Mouse (Mus musculus) hindbrain, embryonic 12.5 days (tissue): ENCODE measurements around the gene Arhgap27. TPM values are rescaled to one million over a fixed set of nuclear protein-coding genes. Genes with fewer than 3 reads are reported as not detected.

ENCODE experiments used
- ATAC-seq: fragments of 200-750 bp; cut with Nextera tagmentation; 2 replicates; pipeline ENCODE4 v1.8.0; 2017; ENCODE audit warnings: moderate TSS enrichment; ENCODE audit not compliant: low FRiP score
- H3K27ac ChIP-seq: fragments of 300-500 bp; sonication (generic); 2 replicates; pipeline ENCODE4 v1.5.1; 2016; ENCODE audit warnings: mild to moderate bottlenecking
- H3K27me3 ChIP-seq: fragments of 300-500 bp; sonication (generic); 2 replicates; pipeline ENCODE4 v1.6.1; 2016; ENCODE audit warnings: mild to moderate bottlenecking
- H3K36me3 ChIP-seq: fragments of 300-500 bp; sonication (generic); 2 replicates; pipeline ENCODE4 v1.6.1; 2016; ENCODE audit warnings: mild to moderate bottlenecking
- H3K4me1 ChIP-seq: fragments of 300-500 bp; sonication (generic); 2 replicates; pipeline ENCODE4 v1.6.1; 2016
- H3K4me2 ChIP-seq: fragments of 300-500 bp; sonication (generic); replicated peaks from 2 replicates; pipeline ENCODE4 v1.6.1; 2016; ENCODE audit warnings: mild to moderate bottlenecking
- H3K4me3 ChIP-seq: fragments of 300-500 bp; sonication (generic); 2 replicates; pipeline ENCODE4 v1.5.1; 2016; ENCODE audit warnings: mild to moderate bottlenecking
- H3K9ac ChIP-seq: fragments of 300-500 bp; sonication (generic); 2 replicates; pipeline ENCODE4 v1.6.1; 2016; ENCODE audit warnings: mild to moderate bottlenecking, moderate library complexity
- H3K9me3 ChIP-seq: fragments of 300-500 bp; sonication (generic); replicated peaks from 2 replicates; pipeline ENCODE4 v1.6.1; 2016; ENCODE audit warnings: mild to moderate bottlenecking
- WGBS: fragments of 180-500 bp; shearing (Covaris S2); methylation state at CpG from one replicate; pipeline ENCODE4 v1.1.7; 2016; 5-methylcytosine and 5-hydroxymethylcytosine counted together
- polyA plus RNA-seq: library from polyadenylated mRNA; unstranded; fragments of >200 nt; fragmentation: Nextera tagmentation; extraction: Ambion mirVana; gene quantifications from 2 replicates; pipeline ENCODE4 v1.2.1, GENCODE M21; 2016

Arhgap27 gene
- polyA plus RNA-seq, 1 experiment from 2014 or later: 5.9 TPM

GRCm38 (mm10) chr11:103361396-103362053 is 2.0 kb downstream of the Arhgap27 start:
- no peak for ATAC-seq
- H3K9ac ChIP-seq: no peak overlapping the region
- H3K4me3 ChIP-seq: peak overlapping the region; percentile 5; the same call in 1 of the 2 replicates
- WGBS: 2% methylated on average over 25 of the region's 25 CpGs
- H3K9me3 ChIP-seq: no peaks in the 10 kb centered on the region
- peak overlapping the region; percentile 60; the same call in 1 of the 2 replicates for H3K4me2 ChIP-seq
- H3K27me3 ChIP-seq: peaks cover 95% of the 10 kb centered on the region
- peaks cover 36% of the 10 kb centered on the region for H3K4me1 ChIP-seq
- H3K27ac ChIP-seq: no peak overlapping the region
- H3K36me3 ChIP-seq: peaks cover 10% of the 10 kb centered on the region

GRCm38 (mm10) chr11:103360661-103361081 is 2.8 kb downstream of the Arhgap27 start:
- Histone ChIP-seq H3K27ac (no peak overlapping the region), H3K27me3 (peaks cover 96% of the 10 kb centered on the region), H3K9me3 (no peaks in the 10 kb centered on the region), H3K4me1 (peaks cover 42% of the 10 kb centered on the region), H3K4me2 (peak overlapping the region; percentile 78), H3K4me3 (peak overlapping the region; percentile 47), H3K9ac (peak overlapping the region; percentile 63), H3K36me3 (0 out of 2 replicates have a peak, but pooled peaks cover 1% of the 10 kb centered on the region)
- WGBS: 4% methylated on average over 47 of the region's 48 CpGs
- 0 out of 2 replicates have a peak, but pooled peaks have one; percentile 6 for ATAC-seq

GRCm38 (mm10) chr11:103359841-103360641 is 3.5 kb downstream of the Arhgap27 start:
- H3K9me3 ChIP-seq: no peaks in the 10 kb centered on the region

GRCm38 (mm10) chr11:103359122-103359521 is 4.4 kb downstream of the Arhgap27 start:
- peaks cover 47% of the 10 kb centered on the region for H3K4me1 ChIP-seq
- no peak overlapping the region for H3K27ac ChIP-seq
- H3K9ac ChIP-seq: no peak overlapping the region
- ATAC-seq: peak; percentile 48
- under 1% methylated on average over 22 of the region's 22 CpGs for WGBS
- H3K4me3 ChIP-seq: no peak overlapping the region
- H3K9me3 ChIP-seq: no peaks in the 10 kb centered on the region
- peak overlapping the region; percentile 25 for H3K4me2 ChIP-seq
- peaks cover 85% of the 10 kb centered on the region for H3K27me3 ChIP-seq
- no peaks in the 10 kb centered on the region for H3K36me3 ChIP-seq

More at GRCm38 (mm10) chr11:103359841-103360641, 3.5 kb downstream of the Arhgap27 start:
- peak overlapping the region; percentile 47 for H3K4me3 ChIP-seq
- peak overlapping the region; percentile 78 for H3K4me2 ChIP-seq
- peak; percentile 44; the same call in 1 of the 2 replicates for ATAC-seq
- WGBS: 2% methylated on average over 60 of the region's 60 CpGs
- H3K27me3 ChIP-seq: peaks cover 91% of the 10 kb centered on the region
- H3K27ac ChIP-seq: no peak overlapping the region
- H3K4me1 ChIP-seq: peaks cover 47% of the 10 kb centered on the region
- H3K36me3 ChIP-seq: no peaks in the 10 kb centered on the region
- H3K9ac ChIP-seq: peak overlapping the region; percentile 63

GRCm38 (mm10) chr11:103358316-103358715 is 5.2 kb downstream of the Arhgap27 start:
- WGBS: 66% methylated on average over 4 of the region's 4 CpGs
- H3K4me2 ChIP-seq: no peak overlapping the region
- no peaks in the 10 kb centered on the region for H3K36me3 ChIP-seq
- H3K27ac ChIP-seq: no peak overlapping the region
- no peak for ATAC-seq
- no peak overlapping the region for H3K9ac ChIP-seq
- H3K27me3 ChIP-seq: peaks cover 77% of the 10 kb centered on the region
- H3K9me3 ChIP-seq: no peaks in the 10 kb centered on the region
- peaks cover 42% of the 10 kb centered on the region for H3K4me1 ChIP-seq
- H3K4me3 ChIP-seq: no peak overlapping the region

GRCm38 (mm10) chr11:103357710-103358109 is 5.8 kb downstream of the Arhgap27 start:
- Histone ChIP-seq H3K27me3 (peaks cover 71% of the 10 kb centered on the region), H3K4me2 (no peak overlapping the region), H3K9me3 (0 out of 2 replicates have a peak, but pooled peaks cover 2% of the 10 kb centered on the region), H3K4me1 (peaks cover 36% of the 10 kb centered on the region), H3K4me3 (no peak overlapping the region), H3K9ac (no peak overlapping the region), H3K27ac (no peak overlapping the region), H3K36me3 (no peaks in the 10 kb centered on the region)
- no peak for ATAC-seq
- WGBS: 95% methylated on average over 10 of the region's 10 CpGs

GRCm38 (mm10) chr11:103356938-103357670 is 6.4 kb downstream of the Arhgap27 start:
- Histone ChIP-seq H3K4me3 (no peak overlapping the region), H3K4me2 (no peak overlapping the region), H3K27me3 (peaks cover 65% of the 10 kb centered on the region), H3K36me3 (no peaks in the 10 kb centered on the region), H3K9me3 (0 out of 2 replicates have a peak, but pooled peaks cover 8% of the 10 kb centered on the region), H3K9ac (no peak overlapping the region), H3K4me1 (peaks cover 32% of the 10 kb centered on the region), H3K27ac (no peak overlapping the region)
- ATAC-seq: no peak
- 86% methylated on average over 16 of the region's 16 CpGs for WGBS

GRCm38 (mm10) chr11:103356032-103356571 is 7.4 kb downstream of the Arhgap27 start:
- Histone ChIP-seq H3K9me3 (0 out of 2 replicates have a peak, but pooled peaks cover 9% of the 10 kb centered on the region), H3K4me1 (peaks cover 22% of the 10 kb centered on the region), H3K4me2 (no peak overlapping the region), H3K4me3 (no peak overlapping the region), H3K36me3 (no peaks in the 10 kb centered on the region), H3K27ac (no peak overlapping the region), H3K27me3 (peaks cover 55% of the 10 kb centered on the region), H3K9ac (no peak overlapping the region)
- 20% methylated on average over 11 of the region's 11 CpGs for WGBS
- no peak for ATAC-seq

- no peak for ATAC-seq
- Histone ChIP-seq H3K27me3 (peaks cover 46% of the 10 kb centered on the region), H3K36me3 (no peaks in the 10 kb centered on the region), H3K4me1 (peaks cover 17% of the 10 kb centered on the region), H3K4me3 (no peak overlapping the region), H3K4me2 (no peak overlapping the region), H3K9me3 (0 out of 2 replicates have a peak, but pooled peaks cover 9% of the 10 kb centered on the region), H3K27ac (no peak overlapping the region), H3K9ac (no peak overlapping the region)
- WGBS: 20% methylated on average over 11 of the region's 11 CpGs
Measured at GRCm38 (mm10) chr11:103355251-103355650, 8.2 kb downstream of the Arhgap27 start.

GRCm38 (mm10) chr11:103354033-103354432 is 9.5 kb downstream of the Arhgap27 start:
- Histone ChIP-seq H3K9me3 (0 out of 2 replicates have a peak, but pooled peaks cover 9% of the 10 kb centered on the region), H3K4me1 (peaks cover 11% of the 10 kb centered on the region; the same call in 1 of the 2 replicates), H3K27me3 (peaks cover 36% of the 10 kb centered on the region), H3K36me3 (no peaks in the 10 kb centered on the region), H3K4me2 (no peak overlapping the region), H3K4me3 (no peak overlapping the region), H3K9ac (no peak overlapping the region), H3K27ac (no peak overlapping the region)
- ATAC-seq: no peak
- 91% methylated on average over 3 of the region's 3 CpGs for WGBS

- Histone ChIP-seq H3K9ac (no peak overlapping the region), H3K27me3 (peaks cover 20% of the 10 kb centered on the region), H3K27ac (no peak overlapping the region), H3K9me3 (0 out of 2 replicates have a peak, but pooled peaks cover 9% of the 10 kb centered on the region), H3K4me1 (peaks cover 11% of the 10 kb centered on the region; the same call in 1 of the 2 replicates), H3K4me2 (no peak overlapping the region), H3K36me3 (no peaks in the 10 kb centered on the region), H3K4me3 (no peak overlapping the region)
- ATAC-seq: no peak
- 83% methylated on average over 5 of the region's 5 CpGs for WGBS
Measured at GRCm38 (mm10) chr11:103352239-103352814, 11.2 kb downstream of the Arhgap27 start.
